Mouse (Mus musculus): ENCODE results near the gene Gpr3.
A peak's percentile ranks its signal among the peaks of the same experiment; 100 is the strongest.

The Gpr3 gene

GRCm38 (mm10) chr4:133197801-133198286 lies 14.5 kb downstream of the Gpr3 start:
- DNase-seq, result peak in 1 of 2 experiments; percentile 27

- DNase-seq, result no peak
These were observed 15.0 kb downstream of the Gpr3 start for GRCm38 (mm10) chr4:133197355-133197754.

- peak; percentile 66 to 86 for DNase-seq
These were observed 15.5 kb downstream of the Gpr3 start for GRCm38 (mm10) chr4:133196852-133197251.

GRCm38 (mm10) chr4:133196136-133196535 lies 16.2 kb downstream of the Gpr3 start:
- peak in 1 of 2 experiments; percentile 58 for DNase-seq

- no peak for DNase-seq
These were observed 17.3 kb downstream of the Gpr3 start for GRCm38 (mm10) chr4:133195014-133195413.

- DNase-seq, result peak in 1 of 2 experiments; percentile 25
These were observed 17.9 kb downstream of the Gpr3 start for GRCm38 (mm10) chr4:133194482-133194881.

- no peak for DNase-seq
These were observed 22.9 kb downstream of the Gpr3 start for GRCm38 (mm10) chr4:133189396-133189795.

- DNase-seq, result no peak
These were observed 25.5 kb downstream of the Gpr3 start for GRCm38 (mm10) chr4:133186856-133187255.

GRCm38 (mm10) chr4:133185893-133186292 lies 26.4 kb downstream of the Gpr3 start:
- no peak for DNase-seq

GRCm38 (mm10) chr4:133184898-133185665 lies 27.3 kb downstream of the Gpr3 start:
- peak in 1 of 2 experiments; percentile 44 for DNase-seq

- DNase-seq, result no peak
These were observed 28.1 kb downstream of the Gpr3 start for GRCm38 (mm10) chr4:133184031-133184897.

- no peak for DNase-seq
These were observed 29.8 kb downstream of the Gpr3 start for GRCm38 (mm10) chr4:133182439-133183033.

GRCm38 (mm10) chr4:133179258-133179657 lies 33.1 kb downstream of the Gpr3 start:
- no peak for DNase-seq

- DNase-seq, result no peak
These were observed 34.0 kb downstream of the Gpr3 start for GRCm38 (mm10) chr4:133178305-133178704.

GRCm38 (mm10) chr4:133176761-133177403 lies 35.5 kb downstream of the Gpr3 start:
- peak in 1 of 2 experiments; percentile 52 for DNase-seq

GRCm38 (mm10) chr4:133175998-133176760 lies 36.2 kb downstream of the Gpr3 start:
- peak in 1 of 2 experiments; percentile 48 for DNase-seq

- DNase-seq, result no peak
These were observed 37.1 kb downstream of the Gpr3 start for GRCm38 (mm10) chr4:133175274-133175673.

GRCm38 (mm10) chr4:133174361-133174760 lies 38.0 kb downstream of the Gpr3 start:
- peak in 1 of 2 experiments; percentile 48 for DNase-seq

- peak in 1 of 2 experiments; percentile 23 for DNase-seq
These were observed 39.9 kb downstream of the Gpr3 start for GRCm38 (mm10) chr4:133172451-133172850.

- DNase-seq, result no peak
These were observed 41.7 kb downstream of the Gpr3 start for GRCm38 (mm10) chr4:133170616-133171015.

GRCm38 (mm10) chr4:133170056-133170524 lies 42.2 kb downstream of the Gpr3 start:
- DNase-seq, result no peak

All from thymus, postnatal 36 days (tissue).